Mouse (Mus musculus): ENCODE measurements around the gene Cd164.

Gene Cd164

GRCm38 (mm10) chr10:41552319-41552718 is 33.1 kb downstream of the Cd164 start:
- DNase-seq: no peak

- DNase-seq: peak; percentile 24
Measured at GRCm38 (mm10) chr10:41552847-41553589, 33.8 kb downstream of the Cd164 start.

- DNase-seq: peak; percentile 6
Measured at GRCm38 (mm10) chr10:41553711-41554110, 34.5 kb downstream of the Cd164 start.

- DNase-seq: no peak
Measured at GRCm38 (mm10) chr10:41555081-41555480, 35.9 kb downstream of the Cd164 start.

DNA sequence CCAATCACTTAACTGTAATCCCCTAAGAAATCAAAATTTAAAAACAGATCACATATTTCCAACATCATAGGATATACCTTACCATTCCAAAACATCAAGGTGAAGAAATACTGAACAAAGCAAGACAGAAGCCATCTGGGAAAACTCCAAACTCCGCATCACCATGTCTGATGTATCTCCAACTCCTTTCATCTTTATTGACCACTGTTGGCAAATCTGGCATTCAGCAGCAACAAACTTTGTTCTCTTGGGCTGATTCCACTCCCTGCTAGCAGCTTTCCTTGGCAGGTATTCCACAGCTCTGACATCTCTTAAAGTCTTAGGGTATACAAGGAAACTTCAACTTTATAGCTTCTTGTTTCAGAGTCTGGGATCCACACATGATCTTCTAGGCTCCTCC is 39.2 kb downstream of the Cd164 start:
- no peak for DNase-seq

DNA sequence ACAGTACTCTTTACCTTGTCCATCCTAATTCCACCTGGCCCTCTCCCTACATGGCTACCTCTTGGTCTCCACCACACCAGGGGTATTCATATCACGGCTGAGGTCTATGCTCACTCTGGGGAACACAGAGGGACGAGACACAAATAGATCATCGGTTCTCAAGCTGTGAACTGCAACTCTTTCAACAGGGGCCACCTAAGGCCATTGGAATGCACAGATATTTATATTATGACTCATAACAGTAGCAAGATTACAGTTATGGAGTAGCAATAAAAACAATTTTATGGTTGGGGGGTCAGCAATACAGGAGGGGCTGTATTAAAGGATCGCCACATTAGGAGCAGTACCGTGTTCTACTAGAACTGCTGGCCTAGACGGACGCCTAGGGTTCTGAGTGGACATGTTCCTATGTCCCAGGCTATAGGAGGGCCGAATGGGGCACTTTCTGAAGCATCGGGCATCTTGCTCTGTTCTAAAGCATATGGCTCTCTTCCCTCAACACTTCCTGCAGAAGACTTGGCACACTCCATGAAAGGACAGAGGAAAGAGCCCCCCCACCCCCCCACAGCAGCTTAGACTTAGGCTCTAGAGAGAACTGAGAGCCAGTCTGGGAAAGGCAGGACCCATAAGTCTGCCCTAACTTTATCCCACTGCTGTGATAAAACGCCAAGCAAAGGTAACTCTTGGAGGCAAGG is 42.6 kb downstream of the Cd164 start:
- no peak for DNase-seq

DNA sequence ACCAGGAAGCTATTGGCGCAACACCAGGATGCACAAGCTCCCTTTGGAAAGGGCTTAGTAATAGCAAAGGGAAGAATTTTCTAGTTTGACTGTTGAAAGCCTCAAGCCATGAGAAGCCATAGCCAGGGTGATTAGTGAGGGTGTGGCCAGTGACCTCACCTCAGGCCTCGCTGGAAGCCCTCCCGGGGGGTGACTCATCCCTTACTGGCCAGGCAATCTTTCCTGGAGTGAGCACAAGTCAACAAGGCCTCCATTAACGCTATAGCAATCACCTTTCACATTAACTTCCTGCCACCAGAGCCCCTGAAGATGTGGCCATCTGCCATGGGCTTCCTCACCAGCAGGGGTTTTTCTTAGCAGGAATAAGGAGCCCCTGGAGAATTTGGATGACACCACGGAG is 45.9 kb downstream of the Cd164 start:
- no peak for DNase-seq

DNA sequence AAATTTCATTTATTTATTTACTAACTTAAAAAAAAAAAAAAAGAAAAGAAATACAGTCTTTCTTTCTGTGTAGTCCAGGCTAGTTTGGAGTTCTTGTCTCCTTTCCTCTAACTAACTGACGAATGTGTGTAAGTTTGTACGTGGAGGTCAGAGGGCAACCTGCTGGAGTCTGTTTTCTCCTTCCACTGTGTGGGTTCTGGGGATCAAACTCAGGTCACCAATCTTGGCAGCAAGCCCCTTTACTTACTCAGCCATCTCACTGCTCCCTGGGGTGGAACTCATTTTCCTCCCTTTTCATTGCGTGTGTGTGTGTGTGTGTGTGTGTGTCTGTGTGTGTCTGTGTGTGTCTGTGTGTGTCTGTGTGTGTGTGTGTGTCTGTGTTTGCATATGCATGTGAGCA is 49.1 kb downstream of the Cd164 start:
- no peak for DNase-seq

GRCm38 (mm10) chr10:41571065-41571464 is 51.9 kb downstream of the Cd164 start:
- no peak for DNase-seq

DNA sequence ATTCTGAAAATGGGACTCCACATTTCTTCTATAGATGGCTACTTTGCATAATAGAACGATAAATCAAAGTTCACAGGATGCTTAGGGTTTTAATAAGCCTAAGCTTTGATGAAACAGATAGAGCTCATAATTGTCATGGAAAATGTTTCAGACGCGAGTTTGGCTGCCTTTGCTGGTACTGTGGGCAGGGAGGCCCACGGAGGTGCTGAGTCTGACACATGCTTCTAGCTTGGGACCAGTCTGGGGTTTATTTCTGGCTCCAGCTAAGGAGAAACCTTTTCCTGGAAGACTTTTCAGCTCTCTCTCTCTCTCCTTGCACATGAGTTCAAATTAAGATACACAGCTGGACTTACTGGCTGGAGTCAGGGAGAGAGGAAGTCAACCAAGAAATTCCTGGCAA is 53.1 kb downstream of the Cd164 start:
- DNase-seq: no peak

DNA sequence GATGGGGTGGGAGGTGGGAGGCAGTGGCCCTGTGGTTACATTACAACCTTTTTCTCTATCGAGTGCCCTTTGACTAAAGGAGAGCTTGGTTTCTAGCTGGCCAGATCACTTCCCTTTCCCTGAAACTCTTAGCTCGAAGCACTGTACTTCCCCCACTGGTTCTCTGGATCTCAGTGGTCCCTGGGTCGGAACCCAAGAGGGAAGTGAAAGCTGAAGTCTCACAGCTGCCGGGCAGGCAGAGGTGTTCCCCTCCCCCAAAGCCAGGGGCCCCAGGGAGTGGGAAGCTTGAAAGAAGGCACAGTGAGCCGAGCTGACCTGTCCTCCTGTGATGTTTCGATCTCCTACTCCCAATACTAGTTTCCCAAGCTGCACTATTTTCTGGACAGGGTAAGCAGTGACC is 54.0 kb downstream of the Cd164 start:
- no peak for DNase-seq

DNA sequence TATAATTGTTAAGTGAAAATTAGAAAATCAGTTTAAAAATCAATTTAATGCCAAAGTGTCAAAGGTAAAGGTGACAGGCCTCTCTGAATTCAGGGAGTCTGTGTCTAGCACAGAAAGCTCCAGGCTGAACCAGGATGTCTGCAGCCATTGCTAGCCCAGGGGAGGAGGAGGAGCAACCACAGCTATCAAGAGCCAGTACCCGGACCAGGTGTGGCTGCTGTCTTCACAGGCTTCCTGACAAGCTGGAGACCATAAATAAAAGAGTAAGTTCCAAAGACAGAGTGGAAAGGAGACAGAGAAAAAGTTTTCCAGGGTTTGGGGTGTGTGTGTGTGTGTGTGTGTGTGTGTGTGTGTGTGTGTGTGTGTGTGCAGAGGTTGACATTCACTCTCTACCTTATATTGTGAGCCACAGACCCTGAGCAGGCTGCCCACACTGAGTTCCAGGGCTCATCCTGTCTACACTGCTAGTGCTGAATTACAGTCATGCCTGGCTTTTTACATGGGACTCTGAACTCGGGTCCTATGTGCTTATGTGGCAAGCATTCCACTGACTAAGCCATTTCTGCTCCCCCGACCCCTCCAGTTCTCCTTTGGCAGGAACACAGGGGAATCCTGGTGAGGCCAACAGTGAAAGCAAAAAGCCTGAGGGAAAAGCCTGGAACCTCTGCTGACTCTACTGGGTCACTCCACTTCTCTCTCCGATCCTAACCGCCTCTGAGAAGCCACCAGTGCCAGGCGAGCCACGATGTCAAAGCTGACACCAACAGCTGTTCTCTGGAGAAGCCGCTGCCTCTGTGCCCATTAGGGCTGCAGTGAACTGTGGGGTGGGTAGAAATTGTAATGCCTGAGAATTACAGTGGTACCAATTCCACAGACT is 56.5 kb downstream of the Cd164 start:
- no peak for DNase-seq

- no peak for DNase-seq
Measured at GRCm38 (mm10) chr10:41576328-41576833, 57.2 kb downstream of the Cd164 start.

DNA sequence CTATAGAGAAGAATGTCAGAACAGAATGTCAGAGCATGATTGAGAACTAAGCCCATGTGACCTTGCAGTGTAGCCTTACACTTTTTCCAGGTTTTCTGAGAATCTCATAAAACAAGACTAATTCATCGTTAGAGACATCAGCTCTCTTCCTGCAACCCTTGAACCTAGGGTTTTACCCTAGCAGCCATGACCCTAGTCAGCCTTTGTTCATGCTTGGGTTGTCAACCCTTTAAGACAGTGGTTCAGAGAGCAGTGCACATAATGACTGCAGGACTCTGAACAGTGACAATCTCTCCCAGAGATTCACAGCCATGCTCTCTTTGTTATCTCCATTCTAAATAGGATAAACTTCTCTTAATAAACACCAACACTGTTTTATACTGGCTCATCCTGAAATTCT is 59.3 kb downstream of the Cd164 start:
- DNase-seq: no peak

- no peak for DNase-seq
Measured at GRCm38 (mm10) chr10:41580441-41580840, 61.2 kb downstream of the Cd164 start.

Data from cerebellum, adult 11-12 months (tissue).